Mouse (Mus musculus): ENCODE measurements around the gene Tex19.1. TPM values are rescaled to one million over a fixed set of nuclear protein-coding genes. Genes with fewer than 3 reads are reported as not detected.

The Tex19.1 gene
- total and polyA plus RNA-seq, 2 experiments from 2014 or later, result not detected

DNA sequence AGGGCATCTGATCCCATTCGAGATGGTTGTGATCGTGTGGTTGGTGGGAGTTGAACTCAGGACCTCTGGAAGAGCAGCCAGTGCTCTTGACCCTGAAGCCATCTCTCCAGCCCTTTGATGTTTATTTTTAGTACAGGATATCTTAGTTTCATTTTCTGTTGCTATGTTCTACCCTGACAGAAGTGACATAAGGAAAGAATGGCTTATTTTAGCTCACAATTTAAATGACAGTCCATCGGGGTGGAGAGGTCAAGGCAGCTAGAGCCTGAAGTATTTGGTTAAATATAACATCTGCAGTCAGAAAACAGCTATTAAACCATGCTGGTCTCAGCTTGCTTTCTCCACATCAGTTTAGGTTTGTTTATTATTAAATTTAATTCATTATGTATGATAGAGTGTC is 24.8 kb upstream of the Tex19.1 start:
- peaks cover 13% of the 10 kb centered on the region; the same call in 1 of the 2 replicates for H3K4me1 ChIP-seq (ENCODE audit: control insufficient read depth, insufficient read depth)
- TF ChIP-seq CTCF (IDR thresholded peaks at IDR 0.05; ENCODE audit: low read depth) (no peak), EP300 (IDR thresholded peaks at IDR 0.05; ENCODE audit: low read depth) (no peak)
- no peaks in the 10 kb centered on the region for H3K27me3 ChIP-seq (ENCODE audit: control insufficient read depth, insufficient read depth, low read length)
- no peak overlapping the region for H3K4me2 ChIP-seq (ENCODE audit: low read depth, low read length)
- DNase-seq (ENCODE audit: low spot score), result peak; percentile 59
- no peak overlapping the region for H3K4me3 ChIP-seq (ENCODE audit: low read depth, low read length)
- H3K9ac ChIP-seq (replicated peaks; ENCODE audit: low read depth, low read length), result no peak overlapping the region
- no peak overlapping the region for H3K27ac ChIP-seq (ENCODE audit: low read depth)
- ATAC-seq (ENCODE audit: insufficient read depth, low read depth), result no peak
- no peaks in the 10 kb centered on the region for H3K36me3 ChIP-seq (replicated peaks; ENCODE audit: control insufficient read depth, insufficient read depth, low read length)
- WGBS, result 43% methylated on average over 3 of the region's 3 CpGs
- no peaks in the 10 kb centered on the region for H3K9me3 ChIP-seq (replicated peaks; ENCODE audit: control insufficient read depth, low read length)

DNA sequence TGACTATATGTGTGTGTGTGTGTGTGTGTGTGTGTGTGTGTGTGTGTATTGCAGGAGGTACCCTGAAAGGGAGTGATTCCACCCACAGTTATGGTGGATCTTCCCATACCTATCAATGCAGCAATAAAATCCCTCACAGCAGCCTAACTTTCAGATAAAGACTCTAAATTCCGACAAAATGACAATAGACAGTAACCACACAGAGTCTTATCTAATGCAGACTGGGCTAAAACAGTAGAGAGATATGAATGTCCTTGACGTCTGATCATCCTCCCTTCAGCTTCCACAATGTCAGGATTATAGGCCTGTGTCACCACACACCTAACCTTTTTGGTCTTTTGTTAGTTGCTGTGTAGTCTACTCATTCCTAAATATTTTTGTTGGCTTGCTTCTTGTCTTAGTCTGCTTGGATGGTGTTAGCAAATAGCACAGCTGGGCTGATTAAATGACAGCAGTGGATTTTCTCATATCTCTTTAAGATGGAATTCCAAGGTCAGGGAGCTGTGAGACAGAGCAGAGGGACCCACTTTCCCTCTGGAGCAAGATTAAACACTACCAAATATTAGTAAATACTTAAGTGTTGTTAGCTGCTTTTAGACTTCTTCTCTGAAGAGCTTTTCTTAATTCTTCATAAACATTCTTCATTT is 23.8 kb upstream of the Tex19.1 start:
- TF ChIP-seq CTCF (IDR thresholded peaks at IDR 0.05; ENCODE audit: low read depth) (no peak), EP300 (IDR thresholded peaks at IDR 0.05; ENCODE audit: low read depth) (no peak)
- 16% methylated on average over 2 of the region's 2 CpGs for WGBS
- no peak overlapping the region for H3K27ac ChIP-seq (ENCODE audit: low read depth)
- no peak overlapping the region for H3K4me3 ChIP-seq (ENCODE audit: low read depth, low read length)
- DNase-seq (ENCODE audit: low spot score), result no peak
- no peaks in the 10 kb centered on the region for H3K9me3 ChIP-seq (replicated peaks; ENCODE audit: control insufficient read depth, low read length)
- H3K9ac ChIP-seq (replicated peaks; ENCODE audit: low read depth, low read length), result no peak overlapping the region
- no peaks in the 10 kb centered on the region for H3K27me3 ChIP-seq (ENCODE audit: control insufficient read depth, insufficient read depth, low read length)
- no peaks in the 10 kb centered on the region for H3K36me3 ChIP-seq (replicated peaks; ENCODE audit: control insufficient read depth, insufficient read depth, low read length)
- no peak overlapping the region for H3K4me2 ChIP-seq (ENCODE audit: low read depth, low read length)
- no peak for ATAC-seq (ENCODE audit: insufficient read depth, low read depth)
- H3K4me1 ChIP-seq (ENCODE audit: control insufficient read depth, insufficient read depth), result peaks cover 13% of the 10 kb centered on the region; the same call in 1 of the 2 replicates

DNA sequence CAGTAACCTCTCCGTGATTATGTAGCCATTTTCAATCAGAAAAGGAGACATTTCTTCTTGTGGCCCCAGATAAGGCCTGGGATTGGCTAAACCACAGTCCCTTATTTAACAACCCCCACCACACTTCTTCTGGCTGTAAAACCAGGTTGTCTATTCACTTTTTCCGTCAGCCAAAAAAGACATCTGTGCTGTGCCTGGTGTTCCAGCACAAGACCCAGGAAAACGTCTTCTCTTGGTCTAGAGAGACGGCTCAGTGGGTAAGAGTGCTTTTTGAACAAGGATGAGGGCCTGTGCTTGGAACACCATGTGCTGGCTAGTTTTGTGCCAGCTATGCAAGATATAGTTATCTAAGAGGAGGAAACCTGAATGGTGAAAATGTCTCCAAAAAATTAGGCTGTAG is 22.5 kb upstream of the Tex19.1 start:
- H3K36me3 ChIP-seq (replicated peaks; ENCODE audit: control insufficient read depth, insufficient read depth, low read length), result no peaks in the 10 kb centered on the region
- H3K9me3 ChIP-seq (replicated peaks; ENCODE audit: control insufficient read depth, low read length), result no peaks in the 10 kb centered on the region
- no peak for DNase-seq (ENCODE audit: low spot score)
- H3K4me3 ChIP-seq (ENCODE audit: low read depth, low read length), result no peak overlapping the region
- TF ChIP-seq CTCF (IDR thresholded peaks at IDR 0.05; ENCODE audit: low read depth) (no peak), EP300 (IDR thresholded peaks at IDR 0.05; ENCODE audit: low read depth) (no peak)
- H3K4me2 ChIP-seq (ENCODE audit: low read depth, low read length), result no peak overlapping the region
- H3K9ac ChIP-seq (replicated peaks; ENCODE audit: low read depth, low read length), result no peak overlapping the region
- WGBS, result 87% methylated on average over 4 of the region's 4 CpGs
- no peaks in the 10 kb centered on the region for H3K27me3 ChIP-seq (ENCODE audit: control insufficient read depth, insufficient read depth, low read length)
- ATAC-seq (ENCODE audit: insufficient read depth, low read depth), result no peak
- peaks cover 13% of the 10 kb centered on the region; the same call in 1 of the 2 replicates for H3K4me1 ChIP-seq (ENCODE audit: control insufficient read depth, insufficient read depth)
- no peak overlapping the region for H3K27ac ChIP-seq (ENCODE audit: low read depth)

DNA sequence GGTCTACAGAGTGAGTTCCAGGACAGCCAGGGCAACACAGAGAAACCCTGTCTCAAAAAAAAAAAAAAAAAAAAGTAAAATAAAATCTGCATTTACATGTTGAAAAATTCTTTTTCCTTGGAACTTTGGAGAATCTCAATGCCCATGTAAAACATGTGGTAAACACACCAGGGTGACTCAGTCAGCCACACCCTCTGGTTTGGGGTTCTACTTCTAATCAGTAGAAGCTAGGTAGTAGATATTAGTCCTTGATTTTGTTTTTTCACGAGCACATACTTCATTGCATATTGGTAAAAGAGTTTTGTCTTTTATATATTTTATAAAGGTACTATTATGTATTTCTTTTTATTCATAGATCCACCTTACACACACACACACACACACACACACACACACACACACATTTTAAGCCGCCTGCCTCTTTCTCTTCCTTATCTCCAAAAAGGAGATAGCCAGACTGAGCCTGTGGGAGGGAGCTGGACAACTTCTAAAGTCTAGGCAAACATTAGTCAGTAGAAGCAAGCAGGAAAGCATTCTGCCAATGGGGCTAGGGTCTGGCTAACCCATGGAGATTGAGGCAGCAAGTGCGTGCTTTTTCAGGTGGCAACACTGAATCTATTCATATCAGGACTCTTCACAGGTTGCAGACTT is 20.3 kb upstream of the Tex19.1 start:
- ATAC-seq (ENCODE audit: insufficient read depth, low read depth), result no peak
- TF ChIP-seq EP300 (IDR thresholded peaks at IDR 0.05; ENCODE audit: low read depth) (no peak), CTCF (IDR thresholded peaks at IDR 0.05; ENCODE audit: low read depth) (no peak)

DNA sequence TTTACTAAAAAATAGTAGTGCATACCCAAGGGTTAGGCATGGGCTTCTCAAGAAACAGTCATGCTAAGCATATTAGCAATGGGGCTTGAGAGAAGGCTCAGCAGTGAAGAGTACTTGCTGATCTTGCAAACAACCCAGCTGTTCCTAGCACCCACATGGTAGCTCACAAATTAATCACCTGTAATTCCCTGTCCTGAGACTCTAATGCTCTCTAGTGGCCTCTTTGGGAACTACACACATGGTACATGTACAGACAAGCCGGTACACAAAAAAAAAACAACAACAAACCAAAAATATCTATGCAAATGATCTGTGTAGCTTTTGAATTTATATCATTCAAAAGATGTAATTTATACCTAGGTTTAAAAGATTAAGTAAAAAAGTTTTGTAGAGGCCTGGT is 19.5 kb upstream of the Tex19.1 start:
- Histone ChIP-seq H3K9me3 (replicated peaks; ENCODE audit: control insufficient read depth, low read length) (no peaks in the 10 kb centered on the region), H3K27ac (ENCODE audit: low read depth) (no peak overlapping the region), H3K4me3 (ENCODE audit: low read depth, low read length) (no peak overlapping the region), H3K27me3 (ENCODE audit: control insufficient read depth, insufficient read depth, low read length) (no peaks in the 10 kb centered on the region), H3K4me2 (ENCODE audit: low read depth, low read length) (no peak overlapping the region), H3K36me3 (replicated peaks; ENCODE audit: control insufficient read depth, insufficient read depth, low read length) (no peaks in the 10 kb centered on the region), H3K9ac (replicated peaks; ENCODE audit: low read depth, low read length) (no peak overlapping the region), H3K4me1 (ENCODE audit: control insufficient read depth, insufficient read depth) (peaks cover 11% of the 10 kb centered on the region; the same call in 1 of the 2 replicates)
- DNase-seq (ENCODE audit: low spot score), result no peak
- WGBS, result 65% methylated on average over 1 of the region's 1 CpGs
- ATAC-seq (ENCODE audit: insufficient read depth, low read depth), result no peak
- TF ChIP-seq EP300 (IDR thresholded peaks at IDR 0.05; ENCODE audit: low read depth) (no peak), CTCF (IDR thresholded peaks at IDR 0.05; ENCODE audit: low read depth) (peak; percentile 28; the same call in 1 of the 2 replicates)

More for the DNA sequence above, 20.3 kb upstream of the Tex19.1 start:
- H3K27ac ChIP-seq (ENCODE audit: low read depth), result no peak overlapping the region
- no peak for DNase-seq (ENCODE audit: low spot score)
- no peak overlapping the region for H3K4me2 ChIP-seq (ENCODE audit: low read depth, low read length)
- no peaks in the 10 kb centered on the region for H3K9me3 ChIP-seq (replicated peaks; ENCODE audit: control insufficient read depth, low read length)
- H3K4me1 ChIP-seq (ENCODE audit: control insufficient read depth, insufficient read depth), result peaks cover 13% of the 10 kb centered on the region; the same call in 1 of the 2 replicates
- H3K4me3 ChIP-seq (ENCODE audit: low read depth, low read length), result no peak overlapping the region
- H3K27me3 ChIP-seq (ENCODE audit: control insufficient read depth, insufficient read depth, low read length), result no peaks in the 10 kb centered on the region
- no peaks in the 10 kb centered on the region for H3K36me3 ChIP-seq (replicated peaks; ENCODE audit: control insufficient read depth, insufficient read depth, low read length)
- H3K9ac ChIP-seq (replicated peaks; ENCODE audit: low read depth, low read length), result no peak overlapping the region
- 53% methylated on average over 3 of the region's 3 CpGs for WGBS

Measured in heart, postnatal 0 days (tissue).